Mouse (Mus musculus) liver, postnatal 0 days (tissue): ENCODE data around the gene Rab9b.

Source experiments
- CTCF ChIP-seq: sonication (generic); IDR thresholded peaks from 2 replicates; pipeline ENCODE4 v1.5.1; 2016; ENCODE audit warnings: antibody characterized with exemption, low read depth
- EP300 ChIP-seq: IDR thresholded peaks from 2 replicates; pipeline ENCODE4 v1.6.1; 2016; ENCODE audit warnings: antibody characterized with exemption, low read depth, mild to moderate bottlenecking

DNA sequence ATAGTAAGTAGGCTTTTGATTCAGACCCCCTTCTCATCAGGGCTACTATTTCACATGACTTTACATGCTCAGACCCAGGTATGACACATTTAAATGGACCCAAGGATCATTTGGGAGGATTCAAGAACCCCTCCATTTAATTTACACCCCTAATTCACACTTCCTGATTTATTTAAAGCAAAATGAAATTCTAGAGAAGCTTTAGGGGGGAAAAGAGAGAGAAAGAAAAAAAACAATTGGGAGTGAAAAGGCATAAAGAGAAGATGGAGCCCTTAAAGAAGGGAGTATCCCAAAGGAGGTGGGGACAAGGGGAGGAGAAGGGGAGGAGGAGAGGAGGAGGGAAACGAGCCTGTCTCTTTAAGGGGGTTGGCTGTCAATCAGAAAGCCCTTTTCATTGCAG is 46.2 kb downstream of the Rab9b start, which contains the start of gene Plp1:
- TF ChIP-seq CTCF (no peak), EP300 (no peak)
